Mouse (Mus musculus): Measurements from ENCODE around the gene Rnase1. TPM values are rescaled to one million over a fixed set of nuclear protein-coding genes. Genes with fewer than 3 reads are reported as not detected.
"Not testable (repeated sequence)": the region's sequence is repeated elsewhere in the genome, so short reads cannot be mapped to it uniquely, and the experiment has no call there.

The Rnase1 gene
- 3.7 and 4.8 TPM in 2 replicates for polyA plus RNA-seq (2012; rRNA removed)

GRCm38 (mm10) chr14:51146685-51147084 lies at the start of gene Rnase1:
Gene Rnase1, minus strand, starts transcription at chr14:51146785.
- DNase-seq: no peak
- Histone ChIP-seq H3K4me3 (replicated peaks; ENCODE audit: extremely low read depth, low read depth, low read length) (no peak within 1 kb of the TSS), H3K4me1 (ENCODE audit: control insufficient read depth, insufficient read depth, low read length) (no peaks in the 10 kb centered on the region; the same call in 1 of the 2 replicates)
- no peak for TF ChIP-seq CTCF (IDR thresholded peaks at IDR 0.05; ENCODE audit: insufficient read depth, low read length)
- no peak for TF ChIP-seq POLR2A (IDR thresholded peaks at IDR 0.05; ENCODE audit: borderline replicate concordance, extremely low read depth, low read depth, low read length)
- WGBS: 58% methylated on average over 2 of the region's 2 CpGs

- DNase-seq: no peak
- TF ChIP-seq POLR2A (IDR thresholded peaks at IDR 0.05; ENCODE audit: borderline replicate concordance, extremely low read depth, low read depth, low read length) (no peak), CTCF (IDR thresholded peaks at IDR 0.05; ENCODE audit: insufficient read depth, low read length) (no peak)
- no peak overlapping the region for H3K4me3 ChIP-seq (replicated peaks; ENCODE audit: extremely low read depth, low read depth, low read length)
- no peaks in the 10 kb centered on the region for H3K4me1 ChIP-seq (ENCODE audit: control insufficient read depth, insufficient read depth, low read length)
- WGBS: 51% methylated on average over 4 of the region's 4 CpGs
Observed at GRCm38 (mm10) chr14:51195681-51196080, 49.1 kb upstream of the Rnase1 start.

GRCm38 (mm10) chr14:51181051-51181450 lies 34.5 kb upstream of the Rnase1 start:
- not testable (repeated sequence) for H3K4me1 ChIP-seq (ENCODE audit: control insufficient read depth, insufficient read depth, low read length); DNase-seq; H3K4me3 ChIP-seq (replicated peaks; ENCODE audit: extremely low read depth, low read depth, low read length)
- 82% methylated on average over 2 of the region's 2 CpGs for WGBS

GRCm38 (mm10) chr14:51173843-51174242 lies 27.3 kb upstream of the Rnase1 start:
- DNase-seq: no peak
- TF ChIP-seq POLR2A (IDR thresholded peaks at IDR 0.05; ENCODE audit: borderline replicate concordance, extremely low read depth, low read depth, low read length) (no peak), CTCF (IDR thresholded peaks at IDR 0.05; ENCODE audit: insufficient read depth, low read length) (no peak)
- no peaks in the 10 kb centered on the region for H3K4me1 ChIP-seq (ENCODE audit: control insufficient read depth, insufficient read depth, low read length)
- no peak overlapping the region for H3K4me3 ChIP-seq (replicated peaks; ENCODE audit: extremely low read depth, low read depth, low read length)
- 89% methylated on average over 4 of the region's 4 CpGs for WGBS

DNA sequence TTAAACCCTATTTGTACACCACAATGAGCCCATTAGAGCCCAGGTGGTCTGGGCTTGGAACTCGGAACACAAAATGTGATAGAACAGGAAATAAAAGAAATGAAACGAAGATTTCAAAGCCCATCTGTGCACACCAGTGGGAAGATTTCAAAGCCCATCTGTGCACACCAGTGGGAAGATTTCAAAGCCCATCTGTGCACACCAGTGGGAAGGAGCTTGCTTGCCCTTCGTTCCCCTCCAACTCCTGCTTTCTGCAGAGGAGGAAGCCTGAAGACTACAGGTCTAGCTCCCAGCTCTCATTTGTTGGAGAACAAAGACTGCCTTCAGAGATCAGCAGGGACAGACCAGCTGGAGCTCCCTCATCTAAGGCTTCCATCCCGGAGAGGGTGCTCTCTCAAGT lies 26.4 kb upstream of the Rnase1 start:
- H3K4me3 ChIP-seq (replicated peaks; ENCODE audit: extremely low read depth, low read depth, low read length); DNase-seq; H3K4me1 ChIP-seq (ENCODE audit: control insufficient read depth, insufficient read depth, low read length): not testable (repeated sequence)
- 40% methylated on average over 4 of the region's 4 CpGs for WGBS

DNA sequence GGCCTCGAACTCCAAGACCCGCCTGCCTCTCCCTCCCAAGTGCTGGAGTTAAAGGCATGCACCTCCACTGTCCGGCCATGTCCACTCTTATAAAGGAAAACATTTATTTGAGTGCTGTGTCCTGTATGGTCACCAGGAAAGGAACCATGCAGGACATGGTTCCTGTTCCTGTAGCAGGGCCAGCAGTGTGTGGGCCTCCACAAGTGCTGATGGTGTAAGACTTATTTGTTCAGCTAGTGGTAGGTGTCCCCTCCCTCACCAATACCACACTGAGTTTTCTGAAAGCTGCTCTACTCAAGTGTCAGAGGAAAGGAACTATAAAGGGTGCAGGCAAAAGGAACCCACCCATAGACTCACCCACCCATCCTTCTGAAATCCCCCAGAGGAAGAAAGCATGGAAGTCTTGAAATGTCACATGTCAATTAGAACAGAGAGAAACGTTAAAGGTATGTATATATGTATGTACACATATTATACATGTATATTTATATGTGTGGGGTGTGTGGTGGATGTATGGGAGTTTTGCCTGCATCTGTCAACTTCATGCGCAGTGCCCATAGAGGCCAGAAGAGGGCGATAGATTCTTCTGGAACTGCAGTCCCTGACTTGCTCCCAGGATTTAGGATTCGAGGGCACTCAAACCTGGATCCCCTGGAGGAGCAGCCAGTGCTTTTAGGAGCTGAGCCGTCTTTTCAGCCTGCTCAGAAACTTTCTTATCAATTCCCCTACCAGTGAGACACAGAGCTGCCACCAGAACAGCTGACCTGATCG lies 25.7 kb upstream of the Rnase1 start:
- peak; percentile 73 for TF ChIP-seq CTCF (IDR thresholded peaks at IDR 0.05; ENCODE audit: insufficient read depth, low read length)
- WGBS: 37% methylated on average over 9 of the region's 9 CpGs
- not testable (repeated sequence) for H3K4me1 ChIP-seq (ENCODE audit: control insufficient read depth, insufficient read depth, low read length); H3K4me3 ChIP-seq (replicated peaks; ENCODE audit: extremely low read depth, low read depth, low read length); DNase-seq

DNA sequence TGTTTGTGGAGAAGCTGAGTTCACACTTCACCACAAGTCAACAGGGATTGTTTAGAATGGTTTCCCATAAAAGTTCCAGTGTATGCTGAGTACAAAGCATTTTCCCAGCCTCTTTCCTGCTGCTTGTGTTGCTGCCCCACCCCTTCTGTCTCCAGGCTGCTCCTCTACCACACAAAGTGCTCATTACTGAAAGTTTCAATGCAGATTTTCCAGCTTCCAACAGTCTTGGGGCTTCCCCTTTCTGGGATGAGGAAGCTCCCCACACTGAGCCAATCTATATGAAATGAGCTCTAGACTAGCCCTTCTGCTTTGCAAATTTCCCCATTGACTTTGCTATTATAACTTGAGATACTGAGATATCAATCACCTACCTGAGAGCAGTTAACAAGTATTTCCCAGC lies 19.5 kb upstream of the Rnase1 start:
- TF ChIP-seq POLR2A (IDR thresholded peaks at IDR 0.05; ENCODE audit: borderline replicate concordance, extremely low read depth, low read depth, low read length) (no peak), CTCF (IDR thresholded peaks at IDR 0.05; ENCODE audit: insufficient read depth, low read length) (no peak)
- no peak overlapping the region for H3K4me3 ChIP-seq (replicated peaks; ENCODE audit: extremely low read depth, low read depth, low read length)
- peaks cover 5% of the 10 kb centered on the region for H3K4me1 ChIP-seq (ENCODE audit: control insufficient read depth, insufficient read depth, low read length)
- no peak for DNase-seq

- no peak overlapping the region for H3K4me3 ChIP-seq (replicated peaks; ENCODE audit: extremely low read depth, low read depth, low read length)
- H3K4me1 ChIP-seq (ENCODE audit: control insufficient read depth, insufficient read depth, low read length): peaks cover 5% of the 10 kb centered on the region
- no peak for DNase-seq
- TF ChIP-seq POLR2A (IDR thresholded peaks at IDR 0.05; ENCODE audit: borderline replicate concordance, extremely low read depth, low read depth, low read length) (no peak), CTCF (IDR thresholded peaks at IDR 0.05; ENCODE audit: insufficient read depth, low read length) (no peak)
- WGBS: 89% methylated on average over 1 of the region's 1 CpGs
Observed at GRCm38 (mm10) chr14:51165435-51165834, 18.9 kb upstream of the Rnase1 start.

GRCm38 (mm10) chr14:51163323-51163722 lies 16.7 kb upstream of the Rnase1 start:
- DNase-seq; H3K4me3 ChIP-seq (replicated peaks; ENCODE audit: extremely low read depth, low read depth, low read length); H3K4me1 ChIP-seq (ENCODE audit: control insufficient read depth, insufficient read depth, low read length): not testable (repeated sequence)
- 46% methylated on average over 6 of the region's 6 CpGs for WGBS

DNA sequence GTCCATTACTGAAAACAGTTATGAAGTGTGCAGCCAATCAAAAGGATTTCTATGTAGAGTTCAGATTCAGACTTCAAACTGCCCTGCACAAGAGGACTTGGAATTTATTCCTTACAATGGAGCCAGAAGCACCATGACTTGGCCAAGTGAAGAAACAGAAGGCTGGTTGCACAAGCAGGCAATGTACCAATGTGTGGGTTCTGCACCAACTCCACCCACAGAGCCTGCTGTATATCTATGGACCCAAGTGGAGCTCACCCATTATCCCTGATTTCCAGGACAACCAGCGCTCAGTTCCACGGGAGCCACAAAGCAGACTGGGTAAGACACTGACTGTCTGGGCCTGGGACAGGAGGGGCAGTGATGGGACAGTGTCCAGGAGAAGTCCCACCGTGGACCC lies 15.4 kb upstream of the Rnase1 start, which contains the start of gene Rnase2b:
Gene Rnase2b, plus strand, starts transcription at position 285 of the 400 bp plus-strand sequence.
- not testable (repeated sequence) for DNase-seq; H3K4me3 ChIP-seq (replicated peaks; ENCODE audit: extremely low read depth, low read depth, low read length); H3K4me1 ChIP-seq (ENCODE audit: control insufficient read depth, insufficient read depth, low read length)
- 95% methylated on average over 3 of the region's 3 CpGs for WGBS

GRCm38 (mm10) chr14:51157072-51157471 lies 10.5 kb upstream of the Rnase1 start:
- WGBS: 87% methylated on average over 1 of the region's 1 CpGs
- TF ChIP-seq POLR2A (IDR thresholded peaks at IDR 0.05; ENCODE audit: borderline replicate concordance, extremely low read depth, low read depth, low read length): no peak
- no peak for TF ChIP-seq CTCF (IDR thresholded peaks at IDR 0.05; ENCODE audit: insufficient read depth, low read length)
- H3K4me3 ChIP-seq (replicated peaks; ENCODE audit: extremely low read depth, low read depth, low read length): no peak overlapping the region
- DNase-seq: no peak
- H3K4me1 ChIP-seq (ENCODE audit: control insufficient read depth, insufficient read depth, low read length): no peaks in the 10 kb centered on the region; the same call in 1 of the 2 replicates
